Mouse (Mus musculus) lung, embryonic 16.5 days (tissue): ENCODE results near the gene Lta. TPM values are rescaled to one million over a fixed set of nuclear protein-coding genes. Genes with fewer than 3 reads are reported as not detected.

ENCODE experiments used
- ATAC-seq: fragments of 200-750 bp; cut with Nextera tagmentation; 2 replicates; pipeline ENCODE4 v1.8.0; 2017; ENCODE audit warnings: low read depth, mild to moderate bottlenecking, moderate library complexity
- H3K27ac ChIP-seq: fragments of 300-500 bp; sonication (generic); 2 replicates; pipeline ENCODE4 v1.5.1; 2014; ENCODE audit warnings: mild to moderate bottlenecking, control low read depth, low read length
- H3K27me3 ChIP-seq: fragments of 300-500 bp; sonication (generic); 2 replicates; pipeline ENCODE4 v1.6.1; 2014; ENCODE audit warnings: low read depth, low read length, mixed read lengths; ENCODE audit not compliant: control insufficient read depth, insufficient read depth
- H3K36me3 ChIP-seq: fragments of 300-500 bp; sonication (generic); 2 replicates; pipeline ENCODE4 v1.6.1; 2014; ENCODE audit warnings: low read length; ENCODE audit not compliant: control insufficient read depth, insufficient read depth
- H3K4me1 ChIP-seq: fragments of 300-500 bp; sonication (generic); replicated peaks from 2 replicates; pipeline ENCODE4 v1.6.1; 2014; ENCODE audit warnings: low read length, mixed read lengths; ENCODE audit not compliant: control insufficient read depth, insufficient read depth
- H3K4me2 ChIP-seq: fragments of 300-500 bp; sonication (generic); 2 replicates; pipeline ENCODE4 v1.6.1; 2014; ENCODE audit warnings: low read depth, low read length, control low read depth
- H3K4me3 ChIP-seq: fragments of 300-500 bp; sonication (generic); 2 replicates; pipeline ENCODE4 v1.5.1; 2014; ENCODE audit warnings: mild to moderate bottlenecking, low read length, control low read depth
- H3K9ac ChIP-seq: fragments of 300-500 bp; sonication (generic); 2 replicates; pipeline ENCODE4 v1.6.1; 2014; ENCODE audit warnings: low read length, control low read depth
- H3K9me3 ChIP-seq: fragments of 300-500 bp; sonication (generic); 2 replicates; pipeline ENCODE4 v1.6.1; 2016; ENCODE audit warnings: low read length; ENCODE audit not compliant: control insufficient read depth
- WGBS: fragments of 180-500 bp; shearing (Covaris S2); extraction: QIAGEN DNeasy Blood & Tissue Kit; methylation state at CpG from one replicate; pipeline ENCODE4 v1.1.7; 2014; 5-methylcytosine and 5-hydroxymethylcytosine counted together
- polyA plus RNA-seq: library from polyadenylated mRNA; unstranded; fragments of >200 nt; fragmentation: Nextera tagmentation; extraction: Ambion mirVana; gene quantifications from 2 replicates; pipeline ENCODE4 v1.2.1, GENCODE M21; 2015

Lta gene
- polyA plus RNA-seq, 1 experiment from 2014 or later = not detected

- 77% methylated on average over 7 of the region's 7 CpGs for WGBS
- Histone ChIP-seq H3K36me3 (peaks cover 71% of the 10 kb centered on the region), H3K4me2 (no peak overlapping the region)
These were observed 45.5 kb downstream of the Lta start for GRCm38 (mm10) chr17:35159638-35160037.

DNA sequence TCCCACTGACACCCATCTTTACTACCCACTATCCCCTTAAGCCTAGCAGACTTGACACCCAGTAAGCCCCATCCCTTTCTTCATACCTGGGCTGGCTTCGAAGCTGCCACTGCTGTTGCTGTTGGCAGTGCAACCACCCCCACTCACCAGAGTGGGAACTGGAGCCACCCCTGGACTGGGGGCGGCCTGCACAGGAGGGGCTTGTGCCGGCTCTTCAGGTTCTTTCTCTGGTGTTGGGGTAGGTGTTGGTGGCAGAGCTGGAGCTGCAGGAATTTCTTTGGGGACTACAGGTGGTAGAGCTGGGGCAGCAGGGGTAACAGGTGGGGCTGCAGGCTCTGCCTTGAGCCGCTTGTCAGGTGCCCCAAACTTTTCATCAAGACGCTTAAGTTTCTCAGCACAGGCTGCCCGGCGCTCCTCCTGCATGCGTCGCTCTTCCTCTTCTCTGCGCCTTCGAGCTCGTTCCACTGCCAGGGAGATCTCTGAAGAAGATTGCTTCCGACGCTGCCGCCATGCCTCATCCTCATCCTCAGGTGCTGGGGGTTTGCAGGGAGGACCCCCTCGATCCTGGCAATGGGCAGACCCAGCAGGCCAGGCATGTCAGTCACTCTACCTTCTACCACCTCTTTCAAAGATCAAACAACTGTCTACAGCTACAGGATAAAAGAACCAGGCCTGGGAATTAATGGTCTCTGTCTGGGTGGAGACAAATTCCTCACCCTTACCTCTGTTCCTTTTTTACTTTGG, 46.1 kb downstream of the Lta start:
- H3K4me1 ChIP-seq = peaks cover 11% of the 10 kb centered on the region
- no peaks in the 10 kb centered on the region for H3K27me3 ChIP-seq
- no peak overlapping the region for H3K27ac ChIP-seq
- ATAC-seq = no peak
- peaks cover 77% of the 10 kb centered on the region for H3K36me3 ChIP-seq
- WGBS = 90% methylated on average over 16 of the region's 16 CpGs
- no peak overlapping the region for H3K4me2 ChIP-seq
- no peak overlapping the region for H3K9ac ChIP-seq
- H3K4me3 ChIP-seq = no peak overlapping the region
- H3K9me3 ChIP-seq = no peaks in the 10 kb centered on the region

More at GRCm38 (mm10) chr17:35159638-35160037, 45.5 kb downstream of the Lta start:
- no peak overlapping the region for H3K27ac ChIP-seq
- no peak overlapping the region for H3K9ac ChIP-seq
- no peaks in the 10 kb centered on the region for H3K9me3 ChIP-seq
- no peak for ATAC-seq
- H3K4me1 ChIP-seq = peaks cover 11% of the 10 kb centered on the region
- no peak overlapping the region for H3K4me3 ChIP-seq
- H3K27me3 ChIP-seq = no peaks in the 10 kb centered on the region

DNA sequence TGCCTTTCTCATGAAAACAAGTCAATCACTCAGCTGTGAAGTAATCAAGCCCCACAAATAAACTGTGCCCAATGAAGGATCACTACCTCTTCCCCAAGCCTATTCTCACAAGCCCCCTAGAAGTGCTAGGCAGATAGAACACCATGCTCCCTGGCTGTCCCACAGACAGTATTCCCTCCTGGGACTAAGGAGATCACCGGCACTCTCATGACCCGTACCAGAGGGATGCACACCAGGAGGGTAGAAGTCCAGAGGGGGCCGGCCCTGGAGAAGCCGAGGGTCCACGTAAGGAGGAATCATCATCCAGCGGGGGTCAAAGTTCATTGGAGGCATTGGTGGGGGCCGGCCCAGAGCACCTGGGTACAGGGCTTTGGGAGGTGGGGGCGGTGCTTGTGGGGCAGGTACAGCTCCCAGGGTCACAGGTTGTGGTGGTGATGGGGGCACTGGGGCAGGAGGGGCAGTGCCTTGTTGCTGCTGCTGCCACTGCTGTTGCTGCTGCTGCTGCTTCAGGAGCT, 47.4 kb downstream of the Lta start:
- Histone ChIP-seq H3K9me3 (no peaks in the 10 kb centered on the region), H3K9ac (no peak overlapping the region), H3K4me1 (peaks cover 7% of the 10 kb centered on the region), H3K36me3 (peaks cover 90% of the 10 kb centered on the region), H3K4me2 (no peak overlapping the region), H3K4me3 (no peak overlapping the region), H3K27me3 (no peaks in the 10 kb centered on the region), H3K27ac (no peak overlapping the region)
- ATAC-seq = no peak
- WGBS = 86% methylated on average over 8 of the region's 8 CpGs

- Histone ChIP-seq H3K27me3 (no peaks in the 10 kb centered on the region), H3K9me3 (no peaks in the 10 kb centered on the region), H3K4me1 (peaks cover 3% of the 10 kb centered on the region), H3K4me2 (no peak overlapping the region), H3K36me3 (peaks cover 95% of the 10 kb centered on the region), H3K4me3 (no peak overlapping the region), H3K9ac (no peak overlapping the region), H3K27ac (no peak overlapping the region)
- no peak for ATAC-seq
- WGBS = 88% methylated on average over 8 of the region's 8 CpGs
These were observed 47.9 kb downstream of the Lta start for GRCm38 (mm10) chr17:35157254-35157653.

GRCm38 (mm10) chr17:35156461-35157200, 48.5 kb downstream of the Lta start:
- H3K4me1 ChIP-seq = no peaks in the 10 kb centered on the region
- no peak overlapping the region for H3K9ac ChIP-seq
- no peaks in the 10 kb centered on the region for H3K27me3 ChIP-seq
- no peak overlapping the region for H3K4me2 ChIP-seq
- 89% methylated on average over 33 of the region's 33 CpGs for WGBS
- ATAC-seq = no peak
- no peaks in the 10 kb centered on the region for H3K9me3 ChIP-seq
- no peak overlapping the region for H3K4me3 ChIP-seq
- peaks cover 97% of the 10 kb centered on the region for H3K36me3 ChIP-seq
- no peak overlapping the region for H3K27ac ChIP-seq

DNA sequence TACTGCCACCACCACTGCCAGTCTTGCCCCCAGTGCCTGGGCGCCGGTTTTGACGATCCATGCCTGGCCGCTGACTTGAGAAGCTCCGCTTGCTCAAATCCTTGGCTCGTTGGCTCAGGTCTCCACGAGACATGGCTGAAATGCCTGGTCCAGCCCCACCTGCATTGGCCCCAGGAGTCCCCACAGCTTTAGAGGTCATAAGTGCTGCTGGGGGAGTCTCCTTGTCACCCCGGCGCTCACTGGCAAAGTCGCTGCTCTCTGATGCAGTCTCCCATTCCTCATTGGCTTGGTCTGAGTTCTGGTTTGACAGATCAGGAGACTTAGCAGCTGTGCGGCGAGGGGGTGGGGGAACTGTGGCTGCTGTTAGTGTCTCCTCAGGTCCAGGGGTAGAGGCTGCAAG, 49.7 kb downstream of the Lta start:
- Histone ChIP-seq H3K4me3 (no peak overlapping the region), H3K9me3 (no peaks in the 10 kb centered on the region), H3K4me2 (no peak overlapping the region), H3K27me3 (no peaks in the 10 kb centered on the region), H3K4me1 (no peaks in the 10 kb centered on the region), H3K9ac (no peak overlapping the region), H3K36me3 (peaks cover 95% of the 10 kb centered on the region), H3K27ac (no peak overlapping the region)
- no peak for ATAC-seq
- 89% methylated on average over 12 of the region's 12 CpGs for WGBS

- H3K4me2 ChIP-seq = no peak overlapping the region
- H3K4me3 ChIP-seq = no peak overlapping the region
- no peaks in the 10 kb centered on the region for H3K9me3 ChIP-seq
- peaks cover 95% of the 10 kb centered on the region for H3K36me3 ChIP-seq
- no peak for ATAC-seq
- no peak overlapping the region for H3K9ac ChIP-seq
- no peaks in the 10 kb centered on the region for H3K4me1 ChIP-seq
- H3K27ac ChIP-seq = no peak overlapping the region
- H3K27me3 ChIP-seq = no peaks in the 10 kb centered on the region
- WGBS = 79% methylated on average over 7 of the region's 7 CpGs
These were observed 50.5 kb downstream of the Lta start for GRCm38 (mm10) chr17:35154616-35155015.

GRCm38 (mm10) chr17:35153931-35154330, 51.2 kb downstream of the Lta start:
- no peaks in the 10 kb centered on the region for H3K27me3 ChIP-seq
- no peak overlapping the region for H3K9ac ChIP-seq
- H3K4me3 ChIP-seq = no peak overlapping the region
- H3K4me2 ChIP-seq = no peak overlapping the region
- peaks cover 94% of the 10 kb centered on the region for H3K36me3 ChIP-seq
- H3K27ac ChIP-seq = no peak overlapping the region
- H3K4me1 ChIP-seq = no peaks in the 10 kb centered on the region
- 86% methylated on average over 4 of the region's 4 CpGs for WGBS
- no peak for ATAC-seq
- H3K9me3 ChIP-seq = no peaks in the 10 kb centered on the region
